Mouse (Mus musculus): ENCODE measurements at regions not wholly inside any gene's neighbourhood (a gene's known extent, or its start where the extent isn't known, plus 50 kb on each side); places are given as distances from the start of the nearest gene placed in this dataset.

DNA sequence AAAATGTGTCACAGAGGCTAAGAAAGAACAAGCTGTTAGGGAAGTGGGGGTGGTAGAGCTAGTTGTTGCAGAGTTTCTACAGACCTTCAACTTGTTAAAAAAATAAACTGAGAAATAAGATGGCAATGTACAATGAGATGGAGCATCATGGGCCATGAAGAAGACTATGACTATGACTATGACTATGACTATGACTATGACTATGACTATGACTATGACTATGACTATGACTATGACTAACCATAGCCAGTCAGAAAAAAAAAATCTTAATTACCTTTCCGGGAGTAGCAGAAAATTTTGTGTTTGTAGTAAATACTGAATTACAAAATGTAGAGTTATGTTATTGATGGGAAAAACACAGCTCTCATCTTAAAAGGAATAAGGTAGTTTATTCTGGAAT is 203.2 kb downstream of the Calcrl start:
- ATAC-seq = no peak
- WGBS = 98% methylated on average over 1 of the region's 1 CpGs

DNA sequence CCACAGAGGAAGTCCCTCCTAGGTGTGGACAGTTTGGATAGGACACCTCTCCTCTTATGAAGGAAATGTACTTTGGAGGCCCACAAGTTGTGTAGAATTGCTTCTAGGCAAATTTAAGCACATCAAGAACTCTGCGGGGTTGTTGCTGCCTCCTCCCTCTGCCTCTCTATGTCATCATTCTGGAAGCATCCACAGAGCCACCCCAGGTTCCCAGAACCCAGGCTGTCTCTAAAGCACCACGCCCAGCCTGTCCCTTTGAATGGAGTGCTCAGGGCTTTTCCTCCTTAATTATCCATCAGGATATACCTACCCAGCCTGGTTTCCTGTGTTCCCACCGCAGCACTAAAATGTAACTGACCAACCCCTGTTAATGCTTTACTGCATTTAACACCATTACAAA is 195.4 kb downstream of the Calcrl start:
- Histone ChIP-seq H3K9ac (replicated peaks; ENCODE audit: low read depth) (no peak overlapping the region), H3K9me3 (ENCODE audit: low read length) (no peaks in the 10 kb centered on the region), H3K27me3 (replicated peaks; ENCODE audit: insufficient read depth, low read length) (no peaks in the 10 kb centered on the region), H3K27ac (ENCODE audit: low read length) (peak overlapping the region; percentile 38; the same call in 1 of the 2 replicates), H3K4me1 (ENCODE audit: insufficient read depth, low read depth, low read length) (no peaks in the 10 kb centered on the region), H3K4me2 (replicated peaks; ENCODE audit: low read depth, low read length) (no peak overlapping the region), H3K36me3 (ENCODE audit: insufficient read depth, low read length) (no peaks in the 10 kb centered on the region), H3K4me3 (ENCODE audit: low read depth, low read length) (no peak overlapping the region)
- DNase-seq (ENCODE audit: low spot score) (peak; percentile 36), ATAC-seq (peak; percentile 89)
- WGBS = 65% methylated on average over 3 of the region's 3 CpGs
- TF ChIP-seq EP300 (IDR thresholded peaks at IDR 0.05) (peak; percentile 83), CTCF (IDR thresholded peaks at IDR 0.05) (no peak)

More for the DNA sequence above, 203.2 kb downstream of the Calcrl start:
- Histone ChIP-seq H3K27ac (ENCODE audit: low read length) (no peak overlapping the region), H3K4me3 (ENCODE audit: low read depth, low read length) (no peak overlapping the region), H3K9ac (replicated peaks; ENCODE audit: low read depth) (no peak overlapping the region), H3K4me1 (ENCODE audit: insufficient read depth, low read depth, low read length) (no peaks in the 10 kb centered on the region), H3K4me2 (replicated peaks; ENCODE audit: low read depth, low read length) (no peak overlapping the region), H3K36me3 (ENCODE audit: insufficient read depth, low read length) (no peaks in the 10 kb centered on the region), H3K9me3 (ENCODE audit: low read length) (no peaks in the 10 kb centered on the region), H3K27me3 (replicated peaks; ENCODE audit: insufficient read depth, low read length) (no peaks in the 10 kb centered on the region)
- TF ChIP-seq EP300 (IDR thresholded peaks at IDR 0.05) (no peak), CTCF (IDR thresholded peaks at IDR 0.05) (no peak)
- no peak for DNase-seq (ENCODE audit: low spot score)

- H3K9me3 ChIP-seq (ENCODE audit: low read length) = no peaks in the 10 kb centered on the region
- H3K4me2 ChIP-seq (replicated peaks; ENCODE audit: low read depth, low read length) = no peak overlapping the region
- 87% methylated on average over 4 of the region's 4 CpGs for WGBS
- no peak for ATAC-seq
- DNase-seq (ENCODE audit: low spot score) = no peak
- no peak overlapping the region for H3K4me3 ChIP-seq (ENCODE audit: low read depth, low read length)
- H3K27ac ChIP-seq (ENCODE audit: low read length) = no peak overlapping the region
- no peaks in the 10 kb centered on the region for H3K36me3 ChIP-seq (ENCODE audit: insufficient read depth, low read length)
- no peak overlapping the region for H3K9ac ChIP-seq (replicated peaks; ENCODE audit: low read depth)
- no peaks in the 10 kb centered on the region for H3K4me1 ChIP-seq (ENCODE audit: insufficient read depth, low read depth, low read length)
- H3K27me3 ChIP-seq (replicated peaks; ENCODE audit: insufficient read depth, low read length) = no peaks in the 10 kb centered on the region
- no peak for TF ChIP-seq CTCF (IDR thresholded peaks at IDR 0.05)
- TF ChIP-seq EP300 (IDR thresholded peaks at IDR 0.05) = no peak
These were observed 189.6 kb downstream of the Calcrl start for GRCm38 (mm10) chr2:84235641-84236040.

DNA sequence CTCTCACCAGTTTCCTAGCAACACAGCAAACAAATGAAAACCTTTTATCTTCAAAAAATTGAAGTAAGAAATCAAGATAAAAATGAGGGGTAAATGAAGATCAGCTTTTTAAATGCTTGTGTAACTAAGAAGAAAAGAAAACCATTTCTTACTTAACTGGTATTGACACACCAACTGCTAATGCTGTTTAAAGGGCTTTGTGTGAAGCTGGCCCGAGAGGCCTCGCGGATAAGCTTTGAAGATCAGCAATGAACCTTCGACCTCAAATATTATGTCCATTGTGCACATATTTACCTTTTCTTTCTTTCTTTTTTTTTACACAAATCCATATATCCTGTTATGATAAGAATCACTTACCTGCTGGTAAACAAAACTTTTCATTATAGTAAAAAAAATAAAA is 184.0 kb downstream of the Calcrl start:
- no peaks in the 10 kb centered on the region for H3K4me1 ChIP-seq (ENCODE audit: insufficient read depth, low read depth, low read length)
- no peak overlapping the region for H3K9ac ChIP-seq (replicated peaks; ENCODE audit: low read depth)
- H3K4me3 ChIP-seq (ENCODE audit: low read depth, low read length) = no peak overlapping the region
- DNase-seq (ENCODE audit: low spot score) (no peak), ATAC-seq (no peak)
- no peaks in the 10 kb centered on the region for H3K27me3 ChIP-seq (replicated peaks; ENCODE audit: insufficient read depth, low read length)
- no peak overlapping the region for H3K4me2 ChIP-seq (replicated peaks; ENCODE audit: low read depth, low read length)
- H3K36me3 ChIP-seq (ENCODE audit: insufficient read depth, low read length) = no peaks in the 10 kb centered on the region
- WGBS = 35% methylated on average over 4 of the region's 4 CpGs
- no peak overlapping the region for H3K27ac ChIP-seq (ENCODE audit: low read length)
- TF ChIP-seq CTCF (IDR thresholded peaks at IDR 0.05) (no peak), EP300 (IDR thresholded peaks at IDR 0.05) (no peak)
- H3K9me3 ChIP-seq (ENCODE audit: low read length) = no peaks in the 10 kb centered on the region

GRCm38 (mm10) chr2:84241986-84242385 is 183.2 kb downstream of the Calcrl start:
- no peak for ATAC-seq
- Histone ChIP-seq H3K27ac (ENCODE audit: low read length) (no peak overlapping the region), H3K4me3 (ENCODE audit: low read depth, low read length) (no peak overlapping the region), H3K36me3 (ENCODE audit: insufficient read depth, low read length) (no peaks in the 10 kb centered on the region), H3K9ac (replicated peaks; ENCODE audit: low read depth) (no peak overlapping the region), H3K9me3 (ENCODE audit: low read length) (no peaks in the 10 kb centered on the region), H3K4me2 (replicated peaks; ENCODE audit: low read depth, low read length) (no peak overlapping the region), H3K4me1 (ENCODE audit: insufficient read depth, low read depth, low read length) (no peaks in the 10 kb centered on the region), H3K27me3 (replicated peaks; ENCODE audit: insufficient read depth, low read length) (no peaks in the 10 kb centered on the region)
- DNase-seq (ENCODE audit: low spot score) = no peak
- no peak for TF ChIP-seq EP300 (IDR thresholded peaks at IDR 0.05)
- no peak for TF ChIP-seq CTCF (IDR thresholded peaks at IDR 0.05)
- WGBS = 17% methylated on average over 1 of the region's 1 CpGs

GRCm38 (mm10) chr2:84245900-84246299 is 179.3 kb downstream of the Calcrl start:
- Histone ChIP-seq H3K4me1 (ENCODE audit: insufficient read depth, low read depth, low read length) (no peaks in the 10 kb centered on the region), H3K4me3 (ENCODE audit: low read depth, low read length) (no peak overlapping the region), H3K4me2 (replicated peaks; ENCODE audit: low read depth, low read length) (no peak overlapping the region), H3K36me3 (ENCODE audit: insufficient read depth, low read length) (no peaks in the 10 kb centered on the region), H3K9me3 (ENCODE audit: low read length) (no peaks in the 10 kb centered on the region), H3K27ac (ENCODE audit: low read length) (no peak overlapping the region), H3K27me3 (replicated peaks; ENCODE audit: insufficient read depth, low read length) (no peaks in the 10 kb centered on the region), H3K9ac (replicated peaks; ENCODE audit: low read depth) (no peak overlapping the region)
- no peak for ATAC-seq
- no peak for TF ChIP-seq CTCF (IDR thresholded peaks at IDR 0.05)
- TF ChIP-seq EP300 (IDR thresholded peaks at IDR 0.05) = no peak
- 76% methylated on average over 2 of the region's 2 CpGs for WGBS
- DNase-seq (ENCODE audit: low spot score) = no peak

DNA sequence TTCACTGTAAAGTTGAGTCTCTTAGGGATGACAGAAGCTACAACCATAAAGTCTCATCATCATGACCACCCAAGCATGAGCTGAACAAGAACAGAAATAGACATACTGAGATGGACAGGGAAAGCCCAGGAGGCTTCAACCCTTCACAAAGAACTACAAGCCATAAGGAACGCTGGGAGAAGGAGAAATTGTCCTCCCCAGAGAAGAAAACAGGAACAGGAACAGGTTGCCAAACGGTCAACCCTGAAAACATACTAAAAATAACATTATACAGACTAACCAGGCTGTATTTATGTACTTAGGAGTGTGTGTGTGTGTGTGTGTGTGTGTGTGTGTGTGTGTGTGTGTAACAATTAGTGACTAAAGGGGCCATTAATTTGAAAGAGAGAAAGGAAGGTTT is 178.6 kb downstream of the Calcrl start:
- no peak overlapping the region for H3K27ac ChIP-seq (ENCODE audit: low read length)
- H3K36me3 ChIP-seq (ENCODE audit: insufficient read depth, low read length) = no peaks in the 10 kb centered on the region
- no peaks in the 10 kb centered on the region for H3K27me3 ChIP-seq (replicated peaks; ENCODE audit: insufficient read depth, low read length)
- H3K4me1 ChIP-seq (ENCODE audit: insufficient read depth, low read depth, low read length) = no peaks in the 10 kb centered on the region
- H3K4me2 ChIP-seq (replicated peaks; ENCODE audit: low read depth, low read length) = no peak overlapping the region
- no peak overlapping the region for H3K4me3 ChIP-seq (ENCODE audit: low read depth, low read length)
- WGBS = 59% methylated on average over 2 of the region's 2 CpGs
- H3K9ac ChIP-seq (replicated peaks; ENCODE audit: low read depth) = no peak overlapping the region
- no peak for ATAC-seq
- no peaks in the 10 kb centered on the region for H3K9me3 ChIP-seq (ENCODE audit: low read length)
- DNase-seq (ENCODE audit: low spot score) = no peak
- TF ChIP-seq EP300 (IDR thresholded peaks at IDR 0.05) (no peak), CTCF (IDR thresholded peaks at IDR 0.05) (no peak)
